Mouse (Mus musculus): ENCODE results near the gene Olfr623.

Olfr623 gene

GRCm38 (mm10) chr7:103663598-103663997, at the start of gene Olfr623:
Gene Olfr623 (minus strand): TSS chr7:103663698.
- no peak for DNase-seq (ENCODE audit: low read depth, low spot score)

- DNase-seq (ENCODE audit: low read depth, low spot score), result no peak
Observed at GRCm38 (mm10) chr7:103712024-103712423, 48.5 kb upstream of the Olfr623 start.

GRCm38 (mm10) chr7:103699469-103699868, 36.0 kb upstream of the Olfr623 start:
- DNase-seq (ENCODE audit: low read depth, low spot score), result no peak

GRCm38 (mm10) chr7:103682420-103682819, 18.9 kb upstream of the Olfr623 start, which contains the start of gene Olfr625-ps1:
Gene Olfr625-ps1 (plus strand): TSS chr7:103682720.
- no peak for DNase-seq (ENCODE audit: low read depth, low spot score)

GRCm38 (mm10) chr7:103671091-103671490, 7.6 kb upstream of the Olfr623 start, which contains the start of gene Olfr624:
Gene Olfr624 (minus strand): TSS chr7:103671191.
- no peak for DNase-seq (ENCODE audit: low read depth, low spot score)

GRCm38 (mm10) chr7:103644070-103644469, 19.4 kb downstream of the Olfr623 start:
- no peak for DNase-seq (ENCODE audit: low read depth, low spot score)

DNA sequence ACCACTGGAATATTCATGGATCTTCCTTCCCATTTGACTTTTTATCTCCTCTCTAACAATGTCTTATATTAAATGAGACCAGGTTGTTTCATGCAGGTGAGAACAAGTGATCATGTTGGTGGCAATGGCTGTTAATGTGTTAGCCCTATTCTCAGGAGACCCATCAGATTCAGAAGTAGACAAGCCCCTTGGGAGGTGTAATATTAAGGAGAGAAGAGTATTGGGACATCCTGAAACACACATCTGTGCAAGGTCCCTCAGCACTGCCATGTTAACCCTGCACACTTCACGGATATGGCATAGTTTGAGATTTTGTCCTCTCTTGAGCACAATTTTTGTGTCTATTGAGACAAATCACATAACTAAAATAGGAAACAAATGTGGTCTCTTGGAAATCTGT, 20.9 kb downstream of the Olfr623 start, which contains the start of gene Olfr622:
Olfr622 (minus strand) TSS at position 101 of the 400 bp plus-strand sequence.
- DNase-seq (ENCODE audit: low read depth, low spot score), result no peak

DNA sequence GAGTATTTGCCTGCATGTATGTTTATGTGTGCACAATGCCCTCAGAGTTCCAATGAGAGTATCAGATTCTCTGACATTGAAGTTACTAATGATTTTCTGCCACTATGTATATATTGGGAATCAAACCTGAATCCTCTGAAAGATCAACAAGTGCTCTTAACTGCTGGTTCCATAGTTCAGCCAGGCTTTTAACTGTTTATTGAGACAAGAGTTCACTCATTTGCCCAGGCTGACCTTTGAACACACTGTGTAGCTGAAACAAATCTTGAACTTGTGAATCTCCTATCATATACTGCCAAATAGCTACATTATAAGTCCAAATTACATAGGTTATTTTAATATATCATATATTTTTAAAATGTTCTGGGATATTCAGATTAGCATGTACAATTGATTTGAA, 26.7 kb downstream of the Olfr623 start:
- DNase-seq (ENCODE audit: low read depth, low spot score), result no peak

DNA sequence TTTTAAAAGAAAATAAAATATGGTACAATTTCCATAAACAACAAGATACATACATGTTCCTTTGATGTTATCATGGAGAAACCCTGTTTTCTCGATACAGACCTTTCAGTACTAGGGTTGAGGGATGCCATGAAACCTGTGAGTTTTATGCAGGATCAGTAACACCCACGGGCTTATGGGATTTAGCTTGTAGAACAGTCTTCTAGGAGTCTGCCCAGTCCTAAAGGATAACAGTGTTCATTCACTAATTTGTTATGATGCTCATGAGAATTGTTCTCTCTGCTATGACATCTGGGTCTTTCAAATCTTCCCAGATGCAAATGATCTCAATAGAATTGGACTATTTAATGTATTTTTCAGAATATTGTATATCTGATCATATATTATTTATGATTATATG, 51.1 kb downstream of the Olfr623 start, which contains the start of gene Olfr620:
Olfr620 (minus strand) TSS at position 101 of the 400 bp plus-strand sequence.
- no peak for DNase-seq (ENCODE audit: low read depth, low spot score)
